Mouse (Mus musculus): ENCODE data around the gene Six1.
"Not testable (repeated sequence)": the region's sequence is repeated elsewhere in the genome, so short reads cannot be mapped to it uniquely, and the experiment has no call there.

Six1 gene

GRCm38 (mm10) chr12:73034901-73035895 lies 18.5 kb downstream of the Six1 start:
- DNase-seq (ENCODE audit: low spot score in 2 of 2) = no peak

GRCm38 (mm10) chr12:73032665-73033064 lies 21.0 kb downstream of the Six1 start:
- DNase-seq (ENCODE audit: low spot score in 2 of 2) = no peak

- no peak for DNase-seq (ENCODE audit: low spot score in 2 of 2)
These were observed 22.4 kb downstream of the Six1 start for GRCm38 (mm10) chr12:73031315-73031714.

- peak in 1 of 2 experiments; percentile 73 for DNase-seq (ENCODE audit: low spot score in 2 of 2)
These were observed 28.2 kb downstream of the Six1 start for GRCm38 (mm10) chr12:73025490-73025889.

GRCm38 (mm10) chr12:73020941-73021340 lies 32.7 kb downstream of the Six1 start:
- peak; percentile 40 to 75 for DNase-seq (ENCODE audit: low spot score in 2 of 2)

GRCm38 (mm10) chr12:73020422-73020821 lies 33.3 kb downstream of the Six1 start:
- DNase-seq (ENCODE audit: low spot score in 2 of 2) = no peak

- DNase-seq (ENCODE audit: low spot score in 2 of 2) = no peak
These were observed 34.8 kb downstream of the Six1 start for GRCm38 (mm10) chr12:73018838-73019237.

- DNase-seq (ENCODE audit: low spot score in 2 of 2) = no peak
These were observed 37.5 kb downstream of the Six1 start for GRCm38 (mm10) chr12:73016171-73016570.

- no peak for DNase-seq (ENCODE audit: low spot score in 2 of 2)
These were observed 39.4 kb downstream of the Six1 start for GRCm38 (mm10) chr12:73014311-73014710.

- no peak for DNase-seq (ENCODE audit: low spot score in 2 of 2)
These were observed 40.9 kb downstream of the Six1 start for GRCm38 (mm10) chr12:73012824-73013223.

- DNase-seq (ENCODE audit: low spot score in 2 of 2) = no peak
These were observed 41.4 kb downstream of the Six1 start for GRCm38 (mm10) chr12:73012136-73012785.

- not testable (repeated sequence) for DNase-seq (ENCODE audit: low spot score in 2 of 2)
These were observed 50.8 kb downstream of the Six1 start for GRCm38 (mm10) chr12:73002903-73003302.

- peak in 1 of 2 experiments; percentile 53 for DNase-seq (ENCODE audit: low spot score in 2 of 2)
These were observed 51.4 kb downstream of the Six1 start for GRCm38 (mm10) chr12:73002281-73002680.

- DNase-seq (ENCODE audit: low spot score in 2 of 2) = no peak
These were observed 55.3 kb downstream of the Six1 start for GRCm38 (mm10) chr12:72998105-72999001.

- DNase-seq (ENCODE audit: low spot score in 2 of 2) = no peak
These were observed 57.0 kb downstream of the Six1 start for GRCm38 (mm10) chr12:72996646-72997045.
